Mouse (Mus musculus) forebrain, embryonic 14.5 days (tissue): ENCODE measurements around the gene Nectin3. TPM values are rescaled to one million over a fixed set of nuclear protein-coding genes. Genes with fewer than 3 reads are reported as not detected.

Experiments used
- ATAC-seq: fragments of 200-750 bp; cut with Nextera tagmentation; 2 replicates; pipeline ENCODE4 v1.8.0; 2017; ENCODE audit warnings: mild to moderate bottlenecking, moderate library complexity
- DNase-seq: peaks from one replicate; pipeline ENCODE4 v3.0.0-alpha.2; 2015; ENCODE audit warnings: low spot score
- H3K27ac ChIP-seq: fragments of 300-500 bp; sonication (generic); 2 replicates; pipeline ENCODE4 v1.5.1; 2014; ENCODE audit warnings: low read depth, mild to moderate bottlenecking, control low read depth, low read length, moderate library complexity
- H3K27me3 ChIP-seq: fragments of 300-500 bp; sonication (generic); replicated peaks from 2 replicates; pipeline ENCODE4 v1.6.1; 2014; ENCODE audit warnings: low read length, control low read depth, mixed read lengths; ENCODE audit not compliant: control insufficient read depth, insufficient read depth
- H3K36me3 ChIP-seq: fragments of 300-500 bp; sonication (generic); 2 replicates; pipeline ENCODE4 v1.6.1; 2014; ENCODE audit warnings: low read length, control low read depth; ENCODE audit not compliant: control insufficient read depth, insufficient read depth
- H3K4me1 ChIP-seq: fragments of 300-500 bp; sonication (generic); 2 replicates; pipeline ENCODE4 v1.6.1; 2014; ENCODE audit warnings: antibody characterized with exemption, low read length, control low read depth; ENCODE audit not compliant: control insufficient read depth, insufficient read depth
- H3K4me2 ChIP-seq: fragments of 300-500 bp; sonication (generic); 2 replicates; pipeline ENCODE4 v1.6.1; 2014; ENCODE audit warnings: mild to moderate bottlenecking, control low read depth, low read length
- H3K4me3 ChIP-seq: fragments of 300-500 bp; sonication (generic); 2 replicates; pipeline ENCODE4 v1.5.1; 2014; ENCODE audit warnings: low read depth, low read length, control low read depth
- H3K9ac ChIP-seq: fragments of 300-500 bp; sonication (generic); 2 replicates; pipeline ENCODE4 v1.6.1; 2014; ENCODE audit warnings: mild to moderate bottlenecking, low read length, control low read depth, moderate library complexity
- H3K9me3 ChIP-seq: fragments of 300-500 bp; sonication (generic); replicated peaks from 2 replicates; pipeline ENCODE4 v1.6.1; 2016; ENCODE audit warnings: low read length, control low read depth, mixed read lengths; ENCODE audit not compliant: control insufficient read depth
- WGBS: fragments of 180-500 bp; shearing (Covaris S2); extraction: QIAGEN DNeasy Blood & Tissue Kit; methylation state at CpG from one replicate; pipeline ENCODE4 v1.1.7; 2014; 5-methylcytosine and 5-hydroxymethylcytosine counted together
- polyA plus RNA-seq: library from polyadenylated mRNA; unstranded; fragments of >200 nt; fragmentation: Nextera tagmentation; extraction: Ambion mirVana; gene quantifications from 2 replicates; pipeline ENCODE4 v1.2.1, GENCODE M21; 2014

Nectin3 gene
- polyA plus RNA-seq, 1 experiment from 2014 or later, result 10.2 TPM

GRCm38 (mm10) chr16:46451421-46451820, 46.9 kb downstream of the Nectin3 start:
- peaks cover 8% of the 10 kb centered on the region for H3K36me3 ChIP-seq
- DNase-seq (no peak), ATAC-seq (no peak)
- WGBS, result 87% methylated on average over 3 of the region's 3 CpGs
- no peaks in the 10 kb centered on the region for H3K9me3 ChIP-seq
- no peaks in the 10 kb centered on the region for H3K27me3 ChIP-seq
- no peak overlapping the region for H3K9ac ChIP-seq
- H3K4me2 ChIP-seq, result no peak overlapping the region
- H3K4me1 ChIP-seq, result no peaks in the 10 kb centered on the region
- H3K4me3 ChIP-seq, result no peak overlapping the region
- H3K27ac ChIP-seq, result no peak overlapping the region

- Histone ChIP-seq H3K9me3 (no peaks in the 10 kb centered on the region), H3K27ac (no peak overlapping the region), H3K36me3 (peaks cover 8% of the 10 kb centered on the region), H3K4me2 (no peak overlapping the region), H3K9ac (no peak overlapping the region), H3K27me3 (no peaks in the 10 kb centered on the region), H3K4me1 (no peaks in the 10 kb centered on the region), H3K4me3 (no peak overlapping the region)
- ATAC-seq, result no peak
- 92% methylated on average over 6 of the region's 6 CpGs for WGBS
- no peak for DNase-seq
Measured at GRCm38 (mm10) chr16:46449013-46449412, 49.3 kb downstream of the Nectin3 start.

GRCm38 (mm10) chr16:46431317-46431716, 67.0 kb downstream of the Nectin3 start:
- WGBS, result 87% methylated on average over 5 of the region's 5 CpGs
- ATAC-seq (no peak), DNase-seq (no peak)
- H3K4me3 ChIP-seq, result no peak overlapping the region
- H3K4me2 ChIP-seq, result no peak overlapping the region
- H3K9ac ChIP-seq, result no peak overlapping the region
- H3K36me3 ChIP-seq, result 0 out of 2 replicates have a peak, but pooled peaks cover 10% of the 10 kb centered on the region
- H3K27ac ChIP-seq, result no peak overlapping the region
- no peaks in the 10 kb centered on the region for H3K9me3 ChIP-seq
- H3K27me3 ChIP-seq, result no peaks in the 10 kb centered on the region
- no peaks in the 10 kb centered on the region for H3K4me1 ChIP-seq

- Histone ChIP-seq H3K4me1 (no peaks in the 10 kb centered on the region), H3K36me3 (no peaks in the 10 kb centered on the region), H3K4me2 (no peak overlapping the region), H3K9me3 (no peaks in the 10 kb centered on the region), H3K4me3 (no peak overlapping the region), H3K27me3 (no peaks in the 10 kb centered on the region), H3K27ac (no peak overlapping the region), H3K9ac (no peak overlapping the region)
- WGBS, result 90% methylated on average over 3 of the region's 3 CpGs
- ATAC-seq (no peak), DNase-seq (no peak)
Measured at GRCm38 (mm10) chr16:46416177-46416576, 82.1 kb downstream of the Nectin3 start.

- Histone ChIP-seq H3K4me2 (no peak overlapping the region), H3K4me3 (no peak overlapping the region), H3K9ac (no peak overlapping the region), H3K9me3 (no peaks in the 10 kb centered on the region), H3K36me3 (no peaks in the 10 kb centered on the region), H3K27me3 (no peaks in the 10 kb centered on the region), H3K4me1 (no peaks in the 10 kb centered on the region), H3K27ac (peak overlapping the region; percentile 16; the same call in 1 of the 2 replicates)
- WGBS, result 34% methylated on average over 3 of the region's 3 CpGs
- ATAC-seq (peak; percentile 40; the same call in 1 of the 2 replicates), DNase-seq (no peak)
Measured at GRCm38 (mm10) chr16:46410739-46411057, 87.6 kb downstream of the Nectin3 start.

GRCm38 (mm10) chr16:46410053-46410738, 88.1 kb downstream of the Nectin3 start:
- no peak overlapping the region for H3K27ac ChIP-seq
- WGBS, result 67% methylated on average over 6 of the region's 6 CpGs
- peak; percentile 27; the same call in 1 of the 2 replicates for ATAC-seq
- no peaks in the 10 kb centered on the region for H3K9me3 ChIP-seq
- no peak overlapping the region for H3K4me2 ChIP-seq
- no peak overlapping the region for H3K9ac ChIP-seq
- H3K27me3 ChIP-seq, result no peaks in the 10 kb centered on the region
- no peaks in the 10 kb centered on the region for H3K4me1 ChIP-seq
- peak; percentile 24 for DNase-seq
- H3K4me3 ChIP-seq, result no peak overlapping the region
- H3K36me3 ChIP-seq, result no peaks in the 10 kb centered on the region

- Histone ChIP-seq H3K9ac (no peak overlapping the region), H3K9me3 (no peaks in the 10 kb centered on the region), H3K27ac (no peak overlapping the region), H3K4me1 (no peaks in the 10 kb centered on the region), H3K4me2 (no peak overlapping the region), H3K4me3 (no peak overlapping the region), H3K27me3 (no peaks in the 10 kb centered on the region), H3K36me3 (no peaks in the 10 kb centered on the region)
- ATAC-seq, result no peak
- 96% methylated on average over 15 of the region's 15 CpGs for WGBS
- no peak for DNase-seq
Measured at GRCm38 (mm10) chr16:46407997-46408396, 90.3 kb downstream of the Nectin3 start.

GRCm38 (mm10) chr16:46406844-46407639, 91.3 kb downstream of the Nectin3 start:
- H3K9me3 ChIP-seq, result no peaks in the 10 kb centered on the region
- WGBS, result 90% methylated on average over 7 of the region's 7 CpGs
- DNase-seq, result no peak

GRCm38 (mm10) chr16:46397945-46398344, 100.4 kb downstream of the Nectin3 start:
- WGBS, result 91% methylated on average over 4 of the region's 4 CpGs
- peaks cover 12% of the 10 kb centered on the region for H3K36me3 ChIP-seq
- no peak for ATAC-seq
- H3K4me3 ChIP-seq, result no peak overlapping the region
- no peaks in the 10 kb centered on the region for H3K4me1 ChIP-seq
- H3K4me2 ChIP-seq, result no peak overlapping the region
- no peak overlapping the region for H3K27ac ChIP-seq
- no peaks in the 10 kb centered on the region for H3K27me3 ChIP-seq
- H3K9ac ChIP-seq, result no peak overlapping the region
- no peak for DNase-seq
- no peaks in the 10 kb centered on the region for H3K9me3 ChIP-seq

More at GRCm38 (mm10) chr16:46406844-46407639, 91.3 kb downstream of the Nectin3 start:
- no peak for ATAC-seq
- Histone ChIP-seq H3K27me3 (no peaks in the 10 kb centered on the region), H3K9ac (no peak overlapping the region), H3K36me3 (no peaks in the 10 kb centered on the region), H3K4me2 (no peak overlapping the region), H3K4me3 (no peak overlapping the region), H3K27ac (no peak overlapping the region), H3K4me1 (no peaks in the 10 kb centered on the region)
